Mouse (Mus musculus) kidney, adult 9 months (tissue): ENCODE data around the gene Topaz1.
"Not testable (repeated sequence)": the region's sequence is repeated elsewhere in the genome, so short reads cannot be mapped to it uniquely, and the experiment has no call there.

Experiments used
- DNase-seq: peaks from one replicate; pipeline ENCODE4 v3.0.0; 2022

The Topaz1 gene

GRCm38 (mm10) chr9:122814775-122815174, 67.6 kb downstream of the Topaz1 start:
- DNase-seq, result no peak

GRCm38 (mm10) chr9:122815239-122815851, 68.2 kb downstream of the Topaz1 start:
- DNase-seq, result peak; percentile 71

GRCm38 (mm10) chr9:122823374-122824017, 76.3 kb downstream of the Topaz1 start:
- no peak for DNase-seq

GRCm38 (mm10) chr9:122826743-122827142, 79.6 kb downstream of the Topaz1 start:
- no peak for DNase-seq

GRCm38 (mm10) chr9:122829826-122830380, 82.8 kb downstream of the Topaz1 start:
- DNase-seq, result no peak

- no peak for DNase-seq
These were observed 89.0 kb downstream of the Topaz1 start for GRCm38 (mm10) chr9:122836126-122836525.

DNA sequence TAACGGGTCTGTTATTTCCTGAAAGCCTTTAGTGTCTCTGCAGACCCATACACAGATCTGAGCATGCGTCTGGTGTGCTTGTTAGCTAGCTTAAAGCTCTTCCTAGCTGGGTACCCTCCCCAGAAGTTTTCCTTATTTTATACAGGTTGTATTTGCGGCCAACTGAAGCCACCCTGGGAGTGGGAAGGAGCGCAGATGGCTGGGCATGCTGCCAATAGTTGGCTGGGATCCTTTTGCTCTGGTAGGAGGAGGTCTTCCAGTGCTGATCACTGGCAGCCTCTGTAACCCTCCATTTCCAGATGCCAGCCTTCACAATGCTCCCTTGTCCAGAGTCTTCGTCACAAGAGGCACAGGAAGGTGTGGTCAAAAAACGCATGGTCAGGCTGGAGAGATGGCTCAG, 89.6 kb downstream of the Topaz1 start:
- peak; percentile 34 for DNase-seq

DNA sequence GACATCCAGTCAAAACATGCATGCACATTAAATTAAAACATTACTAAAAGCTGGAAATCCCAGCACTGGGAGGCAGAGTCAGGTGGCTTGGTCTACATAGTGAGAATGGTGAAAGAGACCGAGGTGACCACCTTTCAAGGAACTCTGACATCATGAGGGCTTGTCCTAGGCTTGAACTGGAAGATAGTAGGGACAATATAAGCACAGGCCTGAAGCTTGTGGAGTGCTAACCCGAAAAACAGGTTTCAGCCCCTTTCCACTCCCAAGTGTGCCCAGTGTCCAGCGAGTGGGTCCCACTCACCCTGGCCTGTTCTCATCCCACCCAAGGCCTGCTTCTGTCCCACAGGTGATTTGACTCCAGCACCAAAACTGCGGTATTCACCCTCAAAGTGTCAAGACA, 90.1 kb downstream of the Topaz1 start:
- DNase-seq, result no peak

GRCm38 (mm10) chr9:122837680-122838079, 90.5 kb downstream of the Topaz1 start:
- peak; percentile 84 for DNase-seq

GRCm38 (mm10) chr9:122843760-122844159, 96.6 kb downstream of the Topaz1 start, which contains the start of gene Gm35549:
Gene Gm35549 (minus strand): TSS chr9:122844035.
- no peak for DNase-seq

DNA sequence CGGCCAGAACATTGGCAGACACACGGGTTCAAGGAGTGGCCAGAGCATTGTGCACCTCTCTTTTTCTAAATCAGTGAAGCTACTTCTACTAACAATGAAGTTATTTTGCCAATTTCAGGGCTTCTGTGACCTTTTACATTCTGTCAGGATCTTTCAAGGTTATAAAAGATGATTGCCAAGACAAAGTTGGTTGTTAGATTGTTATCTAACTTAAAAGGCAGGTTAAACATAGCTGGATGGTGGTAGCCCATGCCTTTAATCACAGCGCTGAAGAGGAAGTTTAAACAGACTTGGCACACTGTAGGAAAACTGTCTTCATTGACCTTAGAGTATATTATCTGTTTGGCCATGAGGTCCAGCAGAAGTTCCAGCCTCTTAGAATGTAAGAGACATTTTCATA, 98.5 kb downstream of the Topaz1 start:
- DNase-seq, result no peak

GRCm38 (mm10) chr9:122846156-122846555, 99.0 kb downstream of the Topaz1 start:
- no peak for DNase-seq

GRCm38 (mm10) chr9:122847811-122848311, 100.7 kb downstream of the Topaz1 start:
- DNase-seq, result not testable (repeated sequence)
